Mouse (Mus musculus): Measurements from ENCODE around the gene Lrrc4b. TPM values are rescaled to one million over a fixed set of nuclear protein-coding genes. Genes with fewer than 3 reads are reported as not detected.

The Lrrc4b gene
- polyA plus RNA-seq, 1 experiment from 2014 or later: 12.6 TPM

- no peak overlapping the region; the same call in 1 of the 2 replicates for H3K27ac ChIP-seq (ENCODE audit: low read length)
- H3K27me3 ChIP-seq (replicated peaks; ENCODE audit: control insufficient read depth, insufficient read depth, low read length): peaks cover 2% of the 10 kb centered on the region; the same call in 1 of the 2 replicates
- H3K4me2 ChIP-seq (ENCODE audit: low read length): no peak overlapping the region
- WGBS: 4% methylated on average over 4 of the region's 4 CpGs
- H3K36me3 ChIP-seq (ENCODE audit: control insufficient read depth, insufficient read depth): no peaks in the 10 kb centered on the region
- peaks cover 23% of the 10 kb centered on the region for H3K4me1 ChIP-seq (replicated peaks; ENCODE audit: control insufficient read depth, insufficient read depth, low read length)
- no peak overlapping the region for H3K4me3 ChIP-seq (replicated peaks; ENCODE audit: low read length)
- no peaks in the 10 kb centered on the region for H3K9me3 ChIP-seq (ENCODE audit: control insufficient read depth, low read length)
- ATAC-seq: peak; percentile 75
- H3K9ac ChIP-seq (replicated peaks; ENCODE audit: low read depth, low read length): peak overlapping the region; percentile 42
These were observed 45.6 kb downstream of the Lrrc4b start for GRCm38 (mm10) chr7:44474419-44474818.

GRCm38 (mm10) chr7:44475046-44475614, 46.3 kb downstream of the Lrrc4b start:
- Histone ChIP-seq H3K9ac (replicated peaks; ENCODE audit: low read depth, low read length) (no peak overlapping the region), H3K27ac (ENCODE audit: low read length) (no peak overlapping the region), H3K36me3 (ENCODE audit: control insufficient read depth, insufficient read depth) (no peaks in the 10 kb centered on the region), H3K4me2 (ENCODE audit: low read length) (no peak overlapping the region), H3K9me3 (ENCODE audit: control insufficient read depth, low read length) (no peaks in the 10 kb centered on the region), H3K27me3 (replicated peaks; ENCODE audit: control insufficient read depth, insufficient read depth, low read length) (peaks cover 6% of the 10 kb centered on the region; the same call in 1 of the 2 replicates), H3K4me3 (replicated peaks; ENCODE audit: low read length) (no peak overlapping the region), H3K4me1 (replicated peaks; ENCODE audit: control insufficient read depth, insufficient read depth, low read length) (peaks cover 20% of the 10 kb centered on the region)
- 32% methylated on average over 5 of the region's 5 CpGs for WGBS
- no peak for ATAC-seq

- no peak overlapping the region for H3K4me2 ChIP-seq (ENCODE audit: low read length)
- 85% methylated on average over 3 of the region's 3 CpGs for WGBS
- no peak overlapping the region for H3K27ac ChIP-seq (ENCODE audit: low read length)
- no peaks in the 10 kb centered on the region for H3K4me1 ChIP-seq (replicated peaks; ENCODE audit: control insufficient read depth, insufficient read depth, low read length)
- ATAC-seq: no peak
- H3K27me3 ChIP-seq (replicated peaks; ENCODE audit: control insufficient read depth, insufficient read depth, low read length): peaks cover 12% of the 10 kb centered on the region; the same call in 1 of the 2 replicates
- no peaks in the 10 kb centered on the region for H3K36me3 ChIP-seq (ENCODE audit: control insufficient read depth, insufficient read depth)
- no peak overlapping the region for H3K9ac ChIP-seq (replicated peaks; ENCODE audit: low read depth, low read length)
- no peak overlapping the region for H3K4me3 ChIP-seq (replicated peaks; ENCODE audit: low read length)
- no peaks in the 10 kb centered on the region for H3K9me3 ChIP-seq (ENCODE audit: control insufficient read depth, low read length)
These were observed 54.1 kb downstream of the Lrrc4b start for GRCm38 (mm10) chr7:44482836-44483435.

GRCm38 (mm10) chr7:44484109-44484508, 55.3 kb downstream of the Lrrc4b start:
- H3K27ac ChIP-seq (ENCODE audit: low read length): no peak overlapping the region
- no peak overlapping the region for H3K4me2 ChIP-seq (ENCODE audit: low read length)
- H3K9ac ChIP-seq (replicated peaks; ENCODE audit: low read depth, low read length): no peak overlapping the region
- WGBS: 91% methylated on average over 1 of the region's 1 CpGs
- H3K27me3 ChIP-seq (replicated peaks; ENCODE audit: control insufficient read depth, insufficient read depth, low read length): 0 out of 2 replicates have a peak, but pooled peaks cover 12% of the 10 kb centered on the region
- no peak overlapping the region for H3K4me3 ChIP-seq (replicated peaks; ENCODE audit: low read length)
- H3K36me3 ChIP-seq (ENCODE audit: control insufficient read depth, insufficient read depth): no peaks in the 10 kb centered on the region
- no peak for ATAC-seq
- H3K4me1 ChIP-seq (replicated peaks; ENCODE audit: control insufficient read depth, insufficient read depth, low read length): no peaks in the 10 kb centered on the region
- no peaks in the 10 kb centered on the region for H3K9me3 ChIP-seq (ENCODE audit: control insufficient read depth, low read length)

- Histone ChIP-seq H3K4me2 (ENCODE audit: low read length) (no peak overlapping the region), H3K9ac (replicated peaks; ENCODE audit: low read depth, low read length) (no peak overlapping the region), H3K4me3 (replicated peaks; ENCODE audit: low read length) (no peak overlapping the region), H3K4me1 (replicated peaks; ENCODE audit: control insufficient read depth, insufficient read depth, low read length) (no peaks in the 10 kb centered on the region), H3K9me3 (ENCODE audit: control insufficient read depth, low read length) (no peaks in the 10 kb centered on the region), H3K27me3 (replicated peaks; ENCODE audit: control insufficient read depth, insufficient read depth, low read length) (0 out of 2 replicates have a peak, but pooled peaks cover 10% of the 10 kb centered on the region), H3K27ac (ENCODE audit: low read length) (no peak overlapping the region), H3K36me3 (ENCODE audit: control insufficient read depth, insufficient read depth) (peaks cover under 1% of the 10 kb centered on the region; the same call in 1 of the 2 replicates)
- WGBS: 33% methylated on average over 5 of the region's 5 CpGs
- peak; percentile 75 for ATAC-seq
These were observed 56.2 kb downstream of the Lrrc4b start for GRCm38 (mm10) chr7:44484841-44485571.

- Histone ChIP-seq H3K27ac (ENCODE audit: low read length) (no peak overlapping the region), H3K36me3 (ENCODE audit: control insufficient read depth, insufficient read depth) (peaks cover 7% of the 10 kb centered on the region), H3K4me3 (replicated peaks; ENCODE audit: low read length) (no peak overlapping the region), H3K9me3 (ENCODE audit: control insufficient read depth, low read length) (no peaks in the 10 kb centered on the region), H3K4me1 (replicated peaks; ENCODE audit: control insufficient read depth, insufficient read depth, low read length) (no peaks in the 10 kb centered on the region), H3K9ac (replicated peaks; ENCODE audit: low read depth, low read length) (no peak overlapping the region), H3K4me2 (ENCODE audit: low read length) (no peak overlapping the region), H3K27me3 (replicated peaks; ENCODE audit: control insufficient read depth, insufficient read depth, low read length) (0 out of 2 replicates have a peak, but pooled peaks cover 4% of the 10 kb centered on the region)
- 71% methylated on average over 7 of the region's 7 CpGs for WGBS
- no peak for ATAC-seq
These were observed 56.9 kb downstream of the Lrrc4b start for GRCm38 (mm10) chr7:44485572-44486195.

- Histone ChIP-seq H3K9me3 (ENCODE audit: control insufficient read depth, low read length) (no peaks in the 10 kb centered on the region), H3K9ac (replicated peaks; ENCODE audit: low read depth, low read length) (no peak overlapping the region), H3K27me3 (replicated peaks; ENCODE audit: control insufficient read depth, insufficient read depth, low read length) (0 out of 2 replicates have a peak, but pooled peaks cover 2% of the 10 kb centered on the region), H3K4me1 (replicated peaks; ENCODE audit: control insufficient read depth, insufficient read depth, low read length) (no peaks in the 10 kb centered on the region), H3K4me2 (ENCODE audit: low read length) (no peak overlapping the region), H3K27ac (ENCODE audit: low read length) (no peak overlapping the region), H3K36me3 (ENCODE audit: control insufficient read depth, insufficient read depth) (peaks cover 16% of the 10 kb centered on the region), H3K4me3 (replicated peaks; ENCODE audit: low read length) (no peak overlapping the region)
- ATAC-seq: no peak
- WGBS: 58% methylated on average over 13 of the region's 13 CpGs
These were observed 58.2 kb downstream of the Lrrc4b start for GRCm38 (mm10) chr7:44486927-44487575.

- Histone ChIP-seq H3K27me3 (replicated peaks; ENCODE audit: control insufficient read depth, insufficient read depth, low read length) (no peaks in the 10 kb centered on the region), H3K27ac (ENCODE audit: low read length) (no peak overlapping the region), H3K36me3 (ENCODE audit: control insufficient read depth, insufficient read depth) (peaks cover 16% of the 10 kb centered on the region), H3K4me1 (replicated peaks; ENCODE audit: control insufficient read depth, insufficient read depth, low read length) (no peaks in the 10 kb centered on the region), H3K4me2 (ENCODE audit: low read length) (no peak overlapping the region), H3K9ac (replicated peaks; ENCODE audit: low read depth, low read length) (no peak overlapping the region), H3K4me3 (replicated peaks; ENCODE audit: low read length) (no peak overlapping the region), H3K9me3 (ENCODE audit: control insufficient read depth, low read length) (no peaks in the 10 kb centered on the region)
- no peak for ATAC-seq
- 89% methylated on average over 7 of the region's 7 CpGs for WGBS
These were observed 59.1 kb downstream of the Lrrc4b start for GRCm38 (mm10) chr7:44487936-44488335.
